Mouse (Mus musculus): Measurements from ENCODE around the gene Postn. TPM values are rescaled to one million over a fixed set of nuclear protein-coding genes. Genes with fewer than 3 reads are reported as not detected.

The Postn gene
- 24.8 and 25.0 TPM in 2 replicates for polyA plus RNA-seq (2016; fragmentation: Nextera tagmentation; extraction: Ambion mirVana)

GRCm38 (mm10) chr3:54360897-54361296 lies at the start of gene Postn:
TSS of gene Postn (plus strand) at chr3:54361109.
- Histone ChIP-seq H3K9me3 (replicated peaks) (no peaks in the 10 kb centered on the region), H3K36me3 (no peaks in the 10 kb centered on the region), H3K4me3 (no peak within 1 kb of the TSS), H3K27ac (no peak within 1 kb of the TSS), H3K9ac (no peak within 1 kb of the TSS), H3K27me3 (replicated peaks) (no peaks in the 10 kb centered on the region), H3K4me2 (no peak within 1 kb of the TSS), H3K4me1 (no peaks in the 10 kb centered on the region)
- WGBS (ENCODE audit: insufficient replicate concordance): 29% methylated on average over 6 of the region's 6 CpGs
- no peak for ATAC-seq

- no peak overlapping the region for H3K27ac ChIP-seq
- no peaks in the 10 kb centered on the region for H3K9me3 ChIP-seq (replicated peaks)
- H3K9ac ChIP-seq: no peak overlapping the region
- no peak overlapping the region for H3K4me3 ChIP-seq
- no peaks in the 10 kb centered on the region for H3K36me3 ChIP-seq
- no peak overlapping the region for H3K4me2 ChIP-seq
- 71% methylated on average over 2 of the region's 2 CpGs for WGBS (ENCODE audit: insufficient replicate concordance)
- H3K27me3 ChIP-seq (replicated peaks): no peaks in the 10 kb centered on the region
- no peak for ATAC-seq
- no peaks in the 10 kb centered on the region for H3K4me1 ChIP-seq
Measured at GRCm38 (mm10) chr3:54314055-54314454, 46.9 kb upstream of the Postn start.

DNA sequence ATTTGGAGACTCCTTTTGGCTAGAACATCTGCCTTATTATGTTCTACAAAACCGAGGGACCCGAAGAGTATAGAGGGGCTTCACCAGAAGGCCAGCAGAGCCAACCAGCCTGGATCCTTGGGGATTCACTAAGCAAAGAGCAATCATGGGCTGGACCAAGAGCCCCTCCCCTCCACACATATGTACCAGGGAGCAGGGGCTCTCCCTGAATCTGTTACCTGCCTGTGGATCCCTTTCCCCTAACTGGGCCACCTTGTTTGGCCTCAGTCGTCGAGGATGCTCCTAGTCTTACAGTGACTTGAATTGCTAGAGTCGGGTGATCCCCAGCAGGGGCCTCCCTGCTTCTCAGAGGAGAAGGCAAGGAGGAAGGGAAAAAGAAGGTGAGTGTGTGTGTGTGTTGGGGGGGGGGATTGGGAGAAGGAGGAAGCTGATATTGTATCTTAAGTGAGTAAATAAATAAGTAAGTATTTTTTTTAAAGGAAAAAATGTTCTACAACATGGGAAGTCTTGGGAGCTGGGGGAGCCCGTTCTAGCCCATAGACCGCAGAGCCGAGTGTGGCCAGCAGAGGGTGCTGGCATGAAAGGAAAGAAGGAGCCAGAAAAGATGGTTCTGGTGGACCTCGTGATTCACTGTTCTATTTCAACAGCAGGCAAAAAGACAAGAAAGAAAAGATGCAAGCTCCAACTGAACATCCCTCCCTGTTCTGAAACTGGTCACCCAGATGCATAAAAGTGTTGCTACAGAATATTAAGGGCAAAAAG lies 7.8 kb upstream of the Postn start:
- 19% methylated on average over 9 of the region's 9 CpGs for WGBS (ENCODE audit: insufficient replicate concordance)
- Histone ChIP-seq H3K27me3 (replicated peaks) (no peaks in the 10 kb centered on the region), H3K27ac (no peak overlapping the region), H3K4me2 (no peak overlapping the region), H3K9ac (no peak overlapping the region), H3K4me1 (no peaks in the 10 kb centered on the region), H3K9me3 (replicated peaks) (no peaks in the 10 kb centered on the region), H3K4me3 (no peak overlapping the region), H3K36me3 (no peaks in the 10 kb centered on the region)
- ATAC-seq: no peak

- Histone ChIP-seq H3K4me1 (no peaks in the 10 kb centered on the region), H3K36me3 (no peaks in the 10 kb centered on the region), H3K9me3 (replicated peaks) (no peaks in the 10 kb centered on the region), H3K4me3 (no peak overlapping the region), H3K27ac (no peak overlapping the region), H3K9ac (no peak overlapping the region), H3K4me2 (no peak overlapping the region), H3K27me3 (replicated peaks) (no peaks in the 10 kb centered on the region)
- 54% methylated on average over 3 of the region's 3 CpGs for WGBS (ENCODE audit: insufficient replicate concordance)
- ATAC-seq: no peak
Measured at GRCm38 (mm10) chr3:54357561-54357960, 3.3 kb upstream of the Postn start.

GRCm38 (mm10) chr3:54358463-54359189 lies 2.3 kb upstream of the Postn start:
- 48% methylated on average over 15 of the region's 15 CpGs for WGBS (ENCODE audit: insufficient replicate concordance)
- Histone ChIP-seq H3K9me3 (replicated peaks) (no peaks in the 10 kb centered on the region), H3K4me3 (no peak overlapping the region), H3K27me3 (replicated peaks) (no peaks in the 10 kb centered on the region), H3K4me2 (no peak overlapping the region), H3K9ac (no peak overlapping the region), H3K4me1 (no peaks in the 10 kb centered on the region), H3K27ac (0 out of 2 replicates have a peak overlapping the region, but pooled peaks have one; percentile 14), H3K36me3 (no peaks in the 10 kb centered on the region)
- peak; percentile 54; the same call in 1 of the 2 replicates for ATAC-seq

GRCm38 (mm10) chr3:54361656-54362055 lies 747 bp downstream of the Postn start:
- no peaks in the 10 kb centered on the region for H3K9me3 ChIP-seq (replicated peaks)
- no peak overlapping the region for H3K4me3 ChIP-seq
- ATAC-seq: no peak
- no peaks in the 10 kb centered on the region for H3K36me3 ChIP-seq
- no peaks in the 10 kb centered on the region for H3K4me1 ChIP-seq
- no peak overlapping the region for H3K4me2 ChIP-seq
- H3K27me3 ChIP-seq (replicated peaks): no peaks in the 10 kb centered on the region
- H3K27ac ChIP-seq: no peak overlapping the region
- H3K9ac ChIP-seq: no peak overlapping the region

- Histone ChIP-seq H3K27ac (no peak overlapping the region), H3K4me3 (no peak overlapping the region), H3K36me3 (no peaks in the 10 kb centered on the region), H3K4me1 (no peaks in the 10 kb centered on the region), H3K9ac (no peak overlapping the region), H3K4me2 (no peak overlapping the region), H3K9me3 (replicated peaks) (no peaks in the 10 kb centered on the region), H3K27me3 (replicated peaks) (no peaks in the 10 kb centered on the region)
- WGBS (ENCODE audit: insufficient replicate concordance): 79% methylated on average over 1 of the region's 1 CpGs
- no peak for ATAC-seq
Measured at GRCm38 (mm10) chr3:54371015-54371414, 10.1 kb downstream of the Postn start.

- Histone ChIP-seq H3K27ac (no peak overlapping the region), H3K9ac (no peak overlapping the region), H3K4me2 (no peak overlapping the region), H3K36me3 (no peaks in the 10 kb centered on the region), H3K4me3 (no peak overlapping the region), H3K4me1 (no peaks in the 10 kb centered on the region), H3K27me3 (replicated peaks) (no peaks in the 10 kb centered on the region), H3K9me3 (replicated peaks) (no peaks in the 10 kb centered on the region)
- 68% methylated on average over 6 of the region's 6 CpGs for WGBS (ENCODE audit: insufficient replicate concordance)
- ATAC-seq: no peak
Measured at GRCm38 (mm10) chr3:54372625-54373024, 11.7 kb downstream of the Postn start.

GRCm38 (mm10) chr3:54376014-54376413 lies 15.1 kb downstream of the Postn start:
- WGBS (ENCODE audit: insufficient replicate concordance): 77% methylated on average over 6 of the region's 6 CpGs
- no peak overlapping the region for H3K4me3 ChIP-seq
- no peak overlapping the region for H3K4me2 ChIP-seq
- H3K27me3 ChIP-seq (replicated peaks): no peaks in the 10 kb centered on the region
- H3K4me1 ChIP-seq: no peaks in the 10 kb centered on the region
- no peak overlapping the region for H3K27ac ChIP-seq
- no peak overlapping the region for H3K9ac ChIP-seq
- ATAC-seq: no peak
- H3K9me3 ChIP-seq (replicated peaks): no peaks in the 10 kb centered on the region
- no peaks in the 10 kb centered on the region for H3K36me3 ChIP-seq

DNA sequence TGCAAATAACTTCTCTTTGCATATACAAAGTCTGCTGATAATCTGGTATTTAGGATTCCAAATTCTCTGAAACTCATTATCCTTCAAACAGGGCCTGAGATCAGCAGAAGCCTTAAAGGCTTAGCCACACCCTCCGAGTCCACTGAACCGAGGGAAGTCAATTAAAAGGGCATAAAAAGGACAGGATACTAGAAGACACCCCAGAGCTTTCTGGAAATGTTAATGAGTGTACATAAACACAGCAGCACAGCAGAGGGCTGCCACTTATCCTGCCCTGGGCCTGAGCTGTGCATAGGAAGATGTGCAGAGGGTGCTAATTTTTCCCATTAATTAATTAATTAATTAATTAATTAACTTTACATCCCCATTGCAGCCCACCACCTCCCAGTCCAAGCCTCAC lies 16.7 kb downstream of the Postn start:
- Histone ChIP-seq H3K4me2 (no peak overlapping the region), H3K4me3 (no peak overlapping the region), H3K36me3 (no peaks in the 10 kb centered on the region), H3K9me3 (replicated peaks) (no peaks in the 10 kb centered on the region), H3K27me3 (replicated peaks) (no peaks in the 10 kb centered on the region), H3K9ac (no peak overlapping the region), H3K4me1 (no peaks in the 10 kb centered on the region), H3K27ac (no peak overlapping the region)
- ATAC-seq: no peak
- WGBS (ENCODE audit: insufficient replicate concordance): 56% methylated on average over 2 of the region's 2 CpGs

DNA sequence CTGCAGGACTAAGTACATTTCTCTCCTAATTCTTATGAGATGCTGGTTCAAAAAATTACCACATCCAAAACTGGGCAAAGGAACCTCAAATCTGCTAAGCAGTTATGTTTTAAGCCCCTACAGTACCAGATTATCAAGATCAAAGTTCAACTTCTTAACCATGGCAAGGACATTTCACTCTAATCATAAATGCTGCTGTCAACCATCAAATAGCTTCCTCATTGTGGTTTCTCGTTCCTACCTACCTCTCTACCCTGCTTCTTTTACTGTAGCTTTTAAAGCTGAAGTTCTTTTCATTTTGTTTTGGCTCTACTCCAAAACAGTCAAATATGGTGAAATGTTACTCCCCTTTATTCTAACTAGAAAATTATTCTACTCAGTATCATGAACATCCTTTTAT lies 17.2 kb downstream of the Postn start:
- no peak overlapping the region for H3K9ac ChIP-seq
- H3K27ac ChIP-seq: no peak overlapping the region
- ATAC-seq: no peak
- no peaks in the 10 kb centered on the region for H3K9me3 ChIP-seq (replicated peaks)
- H3K4me2 ChIP-seq: no peak overlapping the region
- H3K27me3 ChIP-seq (replicated peaks): no peaks in the 10 kb centered on the region
- H3K36me3 ChIP-seq: no peaks in the 10 kb centered on the region
- H3K4me3 ChIP-seq: no peak overlapping the region
- H3K4me1 ChIP-seq: no peaks in the 10 kb centered on the region
- WGBS (ENCODE audit: insufficient replicate concordance): 15% methylated on average over 1 of the region's 1 CpGs

DNA sequence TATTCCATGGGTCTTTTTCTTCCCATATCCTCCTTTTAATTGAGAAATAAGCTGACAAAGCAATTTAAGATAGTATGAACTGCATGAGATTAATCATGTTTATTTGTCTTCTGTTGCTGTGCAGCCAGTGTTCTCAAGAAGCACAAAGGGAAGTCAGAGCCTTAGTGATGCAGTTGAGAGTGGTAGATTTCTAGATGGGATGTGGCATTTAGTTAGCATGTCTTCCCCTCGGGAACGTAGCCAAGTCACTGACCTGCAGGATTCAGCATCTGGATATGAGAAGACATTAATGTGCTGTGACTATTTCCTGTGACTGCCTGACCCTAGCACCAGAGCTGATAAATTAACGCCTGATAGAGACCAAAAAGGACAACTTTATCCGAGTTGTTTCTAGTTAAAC lies 19.1 kb downstream of the Postn start:
- no peak overlapping the region for H3K27ac ChIP-seq
- H3K36me3 ChIP-seq: no peaks in the 10 kb centered on the region
- no peak overlapping the region for H3K4me2 ChIP-seq
- no peaks in the 10 kb centered on the region for H3K27me3 ChIP-seq (replicated peaks)
- 51% methylated on average over 4 of the region's 4 CpGs for WGBS (ENCODE audit: insufficient replicate concordance)
- H3K4me1 ChIP-seq: no peaks in the 10 kb centered on the region
- H3K9me3 ChIP-seq (replicated peaks): no peaks in the 10 kb centered on the region
- ATAC-seq: no peak
- H3K4me3 ChIP-seq: no peak overlapping the region
- H3K9ac ChIP-seq: no peak overlapping the region
